Mouse (Mus musculus): ENCODE data around the gene Cacna2d3.

DNA sequence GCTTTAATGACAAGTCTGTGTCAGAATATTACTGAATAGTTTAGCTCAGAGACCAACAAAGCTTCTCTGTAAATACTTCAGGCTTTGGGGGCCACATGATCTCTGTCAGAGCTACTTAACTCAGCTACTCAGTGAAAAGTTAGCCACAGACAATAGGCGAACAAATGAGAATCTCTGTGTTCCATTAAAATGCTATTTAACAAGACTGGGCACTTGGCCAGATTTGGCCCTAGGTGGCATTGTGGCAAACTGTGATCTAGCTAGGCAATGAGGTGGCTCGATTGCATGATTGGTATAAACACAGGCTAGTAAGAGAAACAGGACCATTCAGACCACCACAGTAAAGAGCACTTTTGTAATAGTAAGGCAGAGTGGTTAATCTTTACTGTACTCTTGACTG, 478.1 kb downstream of the Cacna2d3 start:
- TF ChIP-seq CTCF (conservative IDR thresholded peaks at IDR 0.05; ENCODE audit: insufficient read depth, insufficient read length, low read depth, low read length) (no peak), POLR2A (IDR thresholded peaks at IDR 0.05; ENCODE audit: low read depth, low read length) (no peak)

Data from kidney, adult 2 months (tissue).